Mouse (Mus musculus): Measurements from ENCODE around the gene Lysmd2.
"Not testable (repeated sequence)": the region's sequence is repeated elsewhere in the genome, so short reads cannot be mapped to it uniquely, and the experiment has no call there.

The Lysmd2 gene

GRCm38 (mm10) chr9:75625556-75626307 is at the start of gene Lysmd2:
Gene Lysmd2 (plus strand): TSS chr9:75625741.
- DNase-seq (ENCODE audit: low spot score), result peak; percentile 65

GRCm38 (mm10) chr9:75579321-75579720 is 46.2 kb upstream of the Lysmd2 start:
- no peak for DNase-seq (ENCODE audit: low spot score)

- peak; percentile 5 for DNase-seq (ENCODE audit: low spot score)
Observed at GRCm38 (mm10) chr9:75581694-75582350, 43.7 kb upstream of the Lysmd2 start.

- no peak for DNase-seq (ENCODE audit: low spot score)
Observed at GRCm38 (mm10) chr9:75589850-75590790, 35.4 kb upstream of the Lysmd2 start.

GRCm38 (mm10) chr9:75593481-75593880 is 32.1 kb upstream of the Lysmd2 start:
- DNase-seq (ENCODE audit: low spot score), result no peak

GRCm38 (mm10) chr9:75597036-75597435 is 28.5 kb upstream of the Lysmd2 start:
- DNase-seq (ENCODE audit: low spot score), result no peak

- DNase-seq (ENCODE audit: low spot score), result no peak
Observed at GRCm38 (mm10) chr9:75597596-75597995, 27.9 kb upstream of the Lysmd2 start.

- no peak for DNase-seq (ENCODE audit: low spot score)
Observed at GRCm38 (mm10) chr9:75599191-75599841, 26.2 kb upstream of the Lysmd2 start.

- no peak for DNase-seq (ENCODE audit: low spot score)
Observed at GRCm38 (mm10) chr9:75600166-75600934, 25.2 kb upstream of the Lysmd2 start.

- DNase-seq (ENCODE audit: low spot score), result no peak
Observed at GRCm38 (mm10) chr9:75601510-75601909, 24.0 kb upstream of the Lysmd2 start.

- DNase-seq (ENCODE audit: low spot score), result no peak
Observed at GRCm38 (mm10) chr9:75607496-75607895, 18.0 kb upstream of the Lysmd2 start.

GRCm38 (mm10) chr9:75609505-75609904 is 16.0 kb upstream of the Lysmd2 start:
- DNase-seq (ENCODE audit: low spot score), result no peak

GRCm38 (mm10) chr9:75609965-75610364 is 15.6 kb upstream of the Lysmd2 start:
- DNase-seq (ENCODE audit: low spot score), result no peak

GRCm38 (mm10) chr9:75610571-75611493 is 14.7 kb upstream of the Lysmd2 start, which contains the start of gene Tmod2:
Gene Tmod2 (minus strand): TSS chr9:75611325.
- DNase-seq (ENCODE audit: low spot score), result peak; percentile 34

- DNase-seq (ENCODE audit: low spot score), result no peak
Observed at GRCm38 (mm10) chr9:75616560-75616959, 9.0 kb upstream of the Lysmd2 start.

GRCm38 (mm10) chr9:75618836-75619400 is 6.6 kb upstream of the Lysmd2 start:
- no peak for DNase-seq (ENCODE audit: low spot score)

GRCm38 (mm10) chr9:75619761-75620160 is 5.8 kb upstream of the Lysmd2 start:
- DNase-seq (ENCODE audit: low spot score), result not testable (repeated sequence)

- DNase-seq (ENCODE audit: low spot score), result no peak
Observed at GRCm38 (mm10) chr9:75621428-75621827, 4.1 kb upstream of the Lysmd2 start.

GRCm38 (mm10) chr9:75624983-75625555 is 472 bp upstream of the Lysmd2 start:
- no peak for DNase-seq (ENCODE audit: low spot score)

Measured in yolk sac, embryonic 10.5 days (tissue).